In the genomic region with DNA sequence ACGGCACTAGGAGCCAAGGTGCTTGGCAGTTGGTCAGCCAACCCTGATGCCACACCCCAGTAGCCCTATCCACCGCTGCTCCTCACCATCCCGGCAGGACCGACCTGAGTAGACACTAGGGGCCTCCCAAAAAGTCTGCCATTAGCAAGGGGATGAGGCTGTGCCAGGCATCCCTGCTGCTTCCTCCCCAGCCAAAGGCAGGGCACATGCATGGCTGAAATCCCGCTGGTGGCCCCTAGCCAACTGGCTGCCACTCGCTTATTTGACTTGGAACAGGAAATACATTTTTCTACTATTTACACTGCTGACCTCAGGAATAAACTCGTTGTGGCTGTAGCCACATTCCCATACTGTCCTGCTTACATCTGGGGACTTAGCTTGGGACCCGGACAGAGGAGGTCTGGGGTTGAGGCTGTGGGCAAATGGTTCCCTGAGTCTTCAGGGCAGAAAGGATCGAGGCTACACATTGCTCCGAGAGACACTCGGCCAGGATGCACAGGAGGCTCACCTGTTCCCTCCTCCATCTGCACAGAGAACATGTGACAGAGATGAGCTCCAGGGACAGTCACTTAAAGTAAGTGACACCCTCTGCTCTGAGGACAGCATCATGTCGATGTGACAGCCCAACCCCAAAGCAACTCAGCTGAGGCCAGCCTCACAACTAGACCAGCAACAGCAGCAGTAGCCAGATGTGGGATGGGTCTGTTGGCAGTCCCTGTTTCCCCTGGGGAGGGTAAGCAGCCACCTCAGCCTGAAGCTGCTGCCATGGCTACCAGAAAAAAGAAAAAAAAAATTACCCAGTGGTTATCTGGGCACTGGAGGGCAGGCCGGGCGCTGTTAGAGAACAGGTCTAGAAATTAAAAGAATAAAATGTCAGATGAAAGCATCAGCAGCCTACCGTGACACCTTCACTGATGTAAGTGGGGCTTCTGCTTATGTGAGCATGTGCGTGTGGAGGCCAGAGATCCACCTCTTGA, we compare ENCODE assay signal across 7 mouse cellular contexts. TPM values are rescaled to one million over a fixed set of nuclear protein-coding genes. Genes with fewer than 3 reads are reported as not detected.
DNase-seq lines count a peak whose midpoint lies in the region; ATAC-seq lines count a peak whose summit lies in the region.

No protein-coding gene starts in this region.

- no peak overlapping the region for H3K27ac ChIP-seq in embryonic facial prominence, embryonic 15.5 days (replicated peaks)

- no peaks in the 10 kb centered on the region for H3K27me3 ChIP-seq in embryonic facial prominence, embryonic 15.5 days

- H3K4me3 ChIP-seq in embryonic facial prominence, embryonic 15.5 days (replicated peaks): no peak overlapping the region

- peaks cover 11% of the 10 kb centered on the region for H3K4me1 ChIP-seq in embryonic facial prominence, embryonic 15.5 days

- peak; percentile 35; the same call in 1 of the 2 replicates for ATAC-seq in embryonic facial prominence, embryonic 15.5 days (ENCODE audit: insufficient number of reproducible peaks, low FRiP score, low TSS enrichment, low read depth)
- no peak for ATAC-seq in monocyte, adult 5-6 weeks (replicated peaks; ENCODE audit: insufficient number of reproducible peaks, low FRiP score, low TSS enrichment, poor library complexity, severe bottlenecking)

- WGBS in embryonic facial prominence, embryonic 15.5 days: 67% methylated on average over 16 of the region's 16 CpGs

- peak; percentile 88 for DNase-seq in 3134 (ENCODE audit: extremely low read depth, insufficient read length, low spot score)
- peak; percentile 77 for DNase-seq in Muller cell, postnatal 12 days (ENCODE audit: inconsistent ontology term)
- DNase-seq in kidney, adult 9 months: peak; percentile 52
- peak; percentile 40 for DNase-seq in ovary, postnatal 10 days (ENCODE audit: low spot score)
- DNase-seq in left cerebral cortex, adult 8-10 months (ENCODE audit: low spot score in 2 of 2): no peak

- no peaks in the 10 kb centered on the region for H3K36me3 ChIP-seq in embryonic facial prominence, embryonic 15.5 days

- no peak overlapping the region for H3K4me2 ChIP-seq in embryonic facial prominence, embryonic 15.5 days (replicated peaks)

- H3K9ac ChIP-seq in embryonic facial prominence, embryonic 15.5 days: no peak overlapping the region

- H3K9me3 ChIP-seq in embryonic facial prominence, embryonic 15.5 days (replicated peaks): no peaks in the 10 kb centered on the region

RNA-seq across cellular contexts. Expression of gene Wnt4, which starts 45.5 kb away (rescaled TPM):
- 11.6 and 12.9 TPM in 2 replicates for polyA plus RNA-seq in embryonic facial prominence, embryonic 15.5 days (2015; fragmentation: Nextera tagmentation; extraction: Ambion mirVana)
- total RNA-seq in monocyte, adult 5-6 weeks (2017): not detected in 3 replicates
- 1 to 10 TPM; 8.9 to 9.9 (median 9.5) TPM for total RNA-seq in left cerebral cortex, adult 8-10 months (2022)

Comparison
In these comparisons a context has a peak if more than half of its experiments do, and no peak if none do; other contexts are left out.
1. DNase-seq: peak in 3134 (single experiment), Muller cell, postnatal 12 days (single experiment), kidney, adult 9 months (single experiment) and ovary, postnatal 10 days (single experiment); none in left cerebral cortex, adult 8-10 months (0 of 2).